Mouse (Mus musculus): ENCODE measurements around the gene Btg1-ps1.
"Not testable (repeated sequence)": the region's sequence is repeated elsewhere in the genome, so short reads cannot be mapped to it uniquely, and the experiment has no call there.

The Btg1-ps1 gene

GRCm38 (mm10) chrX:38018597-38018996 lies at the start of gene Btg1-ps1:
Gene Btg1-ps1 (minus strand): TSS chrX:38018815.
- DNase-seq (ENCODE audit: low spot score in 2 of 2) = not testable (repeated sequence)

- no peak for DNase-seq (ENCODE audit: low spot score in 2 of 2)
Measured at GRCm38 (mm10) chrX:38066175-38066574, 47.6 kb upstream of the Btg1-ps1 start, which contains the start of gene Rhox10. Gene Rhox10 (plus strand): TSS chrX:38066475.

- DNase-seq (ENCODE audit: low spot score in 2 of 2) = no peak
Measured at GRCm38 (mm10) chrX:38061544-38061943, 42.9 kb upstream of the Btg1-ps1 start.

- DNase-seq (ENCODE audit: low spot score in 2 of 2) = not testable (repeated sequence)
Measured at GRCm38 (mm10) chrX:38043014-38043413, 24.4 kb upstream of the Btg1-ps1 start, which contains the start of gene Btg1-ps2. Gene Btg1-ps2 (minus strand): TSS chrX:38043114.

- no peak for DNase-seq (ENCODE audit: low spot score in 2 of 2)
Measured at GRCm38 (mm10) chrX:38039666-38040065, 21.1 kb upstream of the Btg1-ps1 start.

- no peak for DNase-seq (ENCODE audit: low spot score in 2 of 2)
Measured at GRCm38 (mm10) chrX:38033841-38034240, 15.2 kb upstream of the Btg1-ps1 start.

GRCm38 (mm10) chrX:38008756-38009155 lies 9.9 kb downstream of the Btg1-ps1 start:
- no peak for DNase-seq (ENCODE audit: low spot score in 2 of 2)
